Mouse (Mus musculus): ENCODE measurements at regions not wholly inside any gene's neighbourhood (a gene's known extent, or its start where the extent isn't known, plus 50 kb on each side); places are given as distances from the start of the nearest gene placed in this dataset.

DNA sequence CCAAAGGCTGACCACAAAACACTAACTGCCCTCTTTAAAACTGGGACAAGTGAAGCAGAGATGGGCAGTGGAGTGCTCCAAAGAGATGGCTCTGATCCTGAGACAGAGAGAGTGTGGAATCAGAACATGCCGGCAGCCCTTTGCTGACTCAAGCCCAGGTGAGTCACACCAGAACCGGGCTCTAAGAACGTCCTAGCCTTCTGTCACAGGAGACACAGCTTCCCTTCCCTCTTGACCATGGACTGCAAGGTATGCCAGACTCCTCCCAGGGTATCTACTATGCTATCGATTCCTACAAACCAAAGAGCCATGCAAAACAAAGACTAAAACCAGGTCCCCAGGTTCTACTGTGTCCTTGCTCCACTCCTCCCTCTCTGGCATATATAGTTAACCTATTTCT lies 98.0 kb downstream of the Dhx15 start:
- Histone ChIP-seq H3K9me3 (no peaks in the 10 kb centered on the region), H3K4me2 (no peak overlapping the region), H3K27me3 (no peaks in the 10 kb centered on the region), H3K4me1 (replicated peaks) (no peaks in the 10 kb centered on the region), H3K36me3 (no peaks in the 10 kb centered on the region), H3K9ac (no peak overlapping the region), H3K27ac (replicated peaks) (no peak overlapping the region), H3K4me3 (no peak overlapping the region)
- 92% methylated on average over 4 of the region's 4 CpGs for WGBS
- ATAC-seq (ENCODE audit: low read depth): no peak

DNA sequence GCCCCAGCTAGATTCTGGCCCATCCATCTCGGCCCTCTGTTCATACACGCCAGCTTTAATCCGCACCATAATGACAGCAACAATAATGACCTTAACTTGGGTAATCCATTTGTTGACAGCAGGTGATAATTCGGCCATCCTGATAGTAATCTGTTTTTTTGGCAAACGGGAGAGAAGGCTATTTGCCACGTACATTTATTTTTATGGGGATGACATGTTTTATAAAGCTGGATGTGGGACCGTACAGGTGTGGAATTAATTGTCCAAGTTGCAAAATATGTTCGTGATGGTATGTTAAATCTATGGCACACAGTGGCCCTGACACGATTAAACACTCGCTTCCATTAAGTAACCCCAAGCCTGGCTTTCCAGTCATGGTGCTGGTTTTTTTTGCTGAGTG lies 102.2 kb downstream of the Dhx15 start:
- H3K4me2 ChIP-seq: no peak overlapping the region
- H3K36me3 ChIP-seq: no peaks in the 10 kb centered on the region
- 75% methylated on average over 10 of the region's 10 CpGs for WGBS
- no peak for ATAC-seq (ENCODE audit: low read depth)
- H3K27me3 ChIP-seq: no peaks in the 10 kb centered on the region
- H3K9me3 ChIP-seq: no peaks in the 10 kb centered on the region
- no peaks in the 10 kb centered on the region for H3K4me1 ChIP-seq (replicated peaks)
- no peak overlapping the region for H3K27ac ChIP-seq (replicated peaks)
- H3K4me3 ChIP-seq: no peak overlapping the region
- no peak overlapping the region for H3K9ac ChIP-seq

DNA sequence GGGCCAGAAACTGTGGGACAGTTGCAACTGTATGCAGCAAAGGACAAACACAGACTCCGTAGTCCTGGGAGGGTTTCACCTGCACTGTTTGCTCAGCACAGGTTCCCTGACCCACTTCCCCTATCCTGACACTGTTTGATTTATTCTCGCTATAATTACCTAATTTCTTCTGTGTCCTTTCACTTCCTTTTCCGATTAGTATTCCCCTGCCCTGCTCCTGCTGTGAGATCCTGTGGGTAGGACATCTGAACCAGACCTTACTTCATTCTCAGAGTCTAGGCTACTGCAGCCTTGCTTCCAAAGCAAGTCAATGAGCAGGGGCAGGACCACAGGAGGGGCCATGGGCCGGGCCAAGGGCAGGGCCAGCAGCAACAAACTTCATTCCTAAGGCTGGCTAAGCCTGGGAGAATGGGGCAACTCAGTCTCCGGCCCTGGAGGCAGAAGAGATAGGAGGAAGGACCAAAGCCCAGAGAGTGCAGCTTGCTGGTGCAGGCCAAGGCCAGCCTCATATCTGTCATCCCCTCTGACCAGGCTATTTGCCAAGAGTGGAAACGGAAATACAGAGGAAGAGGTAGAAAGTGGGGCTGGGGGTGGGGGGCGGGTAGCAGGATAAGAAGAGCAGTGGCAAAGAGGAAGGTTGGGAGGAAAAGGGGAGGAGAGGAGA lies 103.4 kb downstream of the Dhx15 start:
- Histone ChIP-seq H3K36me3 (no peaks in the 10 kb centered on the region), H3K4me1 (replicated peaks) (no peaks in the 10 kb centered on the region), H3K9me3 (no peaks in the 10 kb centered on the region), H3K4me2 (no peak overlapping the region), H3K27ac (replicated peaks) (no peak overlapping the region), H3K27me3 (no peaks in the 10 kb centered on the region), H3K4me3 (no peak overlapping the region), H3K9ac (no peak overlapping the region)
- 50% methylated on average over 7 of the region's 7 CpGs for WGBS
- no peak for ATAC-seq (ENCODE audit: low read depth)

DNA sequence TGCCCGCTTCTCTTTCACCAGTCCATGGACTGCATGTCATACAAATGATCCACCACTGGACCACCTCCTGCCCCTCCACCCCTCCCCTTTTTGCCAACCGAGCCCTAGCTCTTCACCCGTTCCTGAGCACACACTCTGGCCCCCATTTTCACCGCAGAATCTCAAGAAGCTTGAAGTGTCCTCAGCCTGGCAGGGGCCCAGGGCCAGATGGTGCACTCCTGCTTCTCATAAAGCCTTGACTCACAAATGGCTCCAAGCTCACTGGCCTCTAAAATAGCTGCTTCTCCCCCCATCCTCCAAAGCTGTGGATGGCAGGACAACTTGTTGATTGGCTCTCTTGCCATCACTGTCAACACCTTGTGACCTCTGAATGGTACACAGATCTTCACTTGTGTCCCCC lies 110.0 kb downstream of the Dhx15 start:
- H3K4me3 ChIP-seq: no peak overlapping the region
- H3K9ac ChIP-seq: no peak overlapping the region
- no peak for ATAC-seq (ENCODE audit: low read depth)
- H3K27me3 ChIP-seq: no peaks in the 10 kb centered on the region
- no peak overlapping the region for H3K27ac ChIP-seq (replicated peaks)
- no peaks in the 10 kb centered on the region for H3K9me3 ChIP-seq
- H3K4me1 ChIP-seq (replicated peaks): no peaks in the 10 kb centered on the region
- H3K36me3 ChIP-seq: no peaks in the 10 kb centered on the region
- 89% methylated on average over 4 of the region's 4 CpGs for WGBS
- H3K4me2 ChIP-seq: no peak overlapping the region

DNA sequence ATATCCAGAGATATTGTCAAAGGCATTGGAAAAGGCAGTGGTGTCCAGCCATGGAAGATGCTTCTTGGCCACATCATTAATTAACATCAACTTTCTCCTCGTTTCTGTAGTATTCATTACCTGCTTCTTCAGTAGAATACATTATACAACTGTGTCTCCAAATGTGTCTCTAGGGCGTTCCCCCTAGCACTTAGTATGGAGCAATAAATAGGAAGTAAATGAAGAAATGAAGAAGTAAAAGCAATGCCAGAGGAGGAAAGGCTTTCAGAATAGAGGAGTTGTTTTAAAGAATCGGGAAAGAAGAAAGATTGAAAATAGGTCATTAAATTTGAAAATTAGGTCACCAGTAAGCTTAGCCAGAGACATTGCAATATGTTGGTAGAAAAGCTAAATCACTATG lies 112.6 kb downstream of the Dhx15 start:
- no peaks in the 10 kb centered on the region for H3K36me3 ChIP-seq
- H3K4me1 ChIP-seq (replicated peaks): no peaks in the 10 kb centered on the region
- no peaks in the 10 kb centered on the region for H3K27me3 ChIP-seq
- no peak for ATAC-seq (ENCODE audit: low read depth)
- 80% methylated on average over 3 of the region's 3 CpGs for WGBS
- no peak overlapping the region for H3K9ac ChIP-seq
- H3K4me3 ChIP-seq: no peak overlapping the region
- no peaks in the 10 kb centered on the region; the same call in 1 of the 2 replicates for H3K9me3 ChIP-seq
- no peak overlapping the region for H3K4me2 ChIP-seq
- no peak overlapping the region for H3K27ac ChIP-seq (replicated peaks)

DNA sequence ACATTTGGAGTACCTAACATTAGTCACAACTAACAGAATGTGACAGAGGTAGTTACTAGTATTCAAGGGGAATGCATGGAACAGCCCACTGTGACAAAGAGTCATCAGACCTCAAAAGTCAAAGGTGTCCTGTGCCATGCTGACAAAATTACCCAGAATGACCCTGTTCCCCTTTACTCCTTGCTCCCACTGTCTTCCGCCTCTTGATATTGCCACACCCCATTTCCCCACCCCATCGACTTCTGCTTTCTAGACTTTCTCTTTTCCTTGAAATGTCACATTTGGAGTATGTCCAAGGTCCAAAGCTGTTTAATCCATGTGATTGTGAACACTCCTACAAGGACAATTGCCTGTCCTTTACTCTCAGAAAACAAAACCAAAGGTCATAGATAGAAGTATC lies 115.2 kb downstream of the Dhx15 start:
- no peak overlapping the region for H3K4me2 ChIP-seq
- no peak overlapping the region for H3K9ac ChIP-seq
- H3K4me1 ChIP-seq (replicated peaks): no peaks in the 10 kb centered on the region
- no peaks in the 10 kb centered on the region; the same call in 1 of the 2 replicates for H3K9me3 ChIP-seq
- no peak for ATAC-seq (ENCODE audit: low read depth)
- no peak overlapping the region for H3K4me3 ChIP-seq
- H3K27me3 ChIP-seq: no peaks in the 10 kb centered on the region
- 90% methylated on average over 2 of the region's 2 CpGs for WGBS
- H3K27ac ChIP-seq (replicated peaks): no peak overlapping the region
- H3K36me3 ChIP-seq: no peaks in the 10 kb centered on the region

DNA sequence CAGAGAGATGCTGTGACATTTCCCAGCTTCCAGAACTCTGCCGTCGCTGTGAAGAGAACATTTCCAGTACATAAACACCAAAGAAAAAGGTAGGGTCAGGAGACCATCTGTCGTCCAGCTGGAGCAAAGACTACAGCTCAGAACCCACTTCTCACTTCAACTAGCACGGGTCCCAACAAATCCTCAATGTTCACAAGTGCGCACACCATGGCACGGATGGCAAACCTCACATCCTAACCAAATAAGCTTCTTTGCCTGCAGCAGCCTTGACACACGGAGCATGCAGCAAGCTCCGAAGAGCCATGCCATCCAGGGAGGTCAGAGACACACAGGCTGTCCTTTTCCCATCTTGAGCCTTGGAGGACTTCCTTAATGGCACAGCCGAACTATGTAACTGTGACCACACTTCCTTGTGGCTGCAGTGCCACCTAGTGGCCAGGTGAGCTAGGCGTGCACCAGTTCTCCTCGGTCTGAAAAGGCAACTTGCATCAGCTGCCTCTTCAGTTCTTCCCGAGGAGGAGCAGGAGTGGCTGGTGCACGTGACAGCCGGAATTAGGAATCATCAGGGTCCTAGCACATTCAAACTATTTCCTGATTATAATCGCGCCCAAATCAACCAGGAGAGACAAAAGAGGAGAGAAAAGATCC lies 125.4 kb downstream of the Dhx15 start:
- H3K9me3 ChIP-seq: no peaks in the 10 kb centered on the region
- H3K27ac ChIP-seq (replicated peaks): no peak overlapping the region
- H3K36me3 ChIP-seq: no peaks in the 10 kb centered on the region
- H3K4me1 ChIP-seq (replicated peaks): no peaks in the 10 kb centered on the region
- peak; percentile 86 for ATAC-seq (ENCODE audit: low read depth)
- H3K9ac ChIP-seq: no peak overlapping the region
- no peaks in the 10 kb centered on the region for H3K27me3 ChIP-seq
- H3K4me3 ChIP-seq: no peak overlapping the region
- 39% methylated on average over 16 of the region's 16 CpGs for WGBS
- no peak overlapping the region for H3K4me2 ChIP-seq

DNA sequence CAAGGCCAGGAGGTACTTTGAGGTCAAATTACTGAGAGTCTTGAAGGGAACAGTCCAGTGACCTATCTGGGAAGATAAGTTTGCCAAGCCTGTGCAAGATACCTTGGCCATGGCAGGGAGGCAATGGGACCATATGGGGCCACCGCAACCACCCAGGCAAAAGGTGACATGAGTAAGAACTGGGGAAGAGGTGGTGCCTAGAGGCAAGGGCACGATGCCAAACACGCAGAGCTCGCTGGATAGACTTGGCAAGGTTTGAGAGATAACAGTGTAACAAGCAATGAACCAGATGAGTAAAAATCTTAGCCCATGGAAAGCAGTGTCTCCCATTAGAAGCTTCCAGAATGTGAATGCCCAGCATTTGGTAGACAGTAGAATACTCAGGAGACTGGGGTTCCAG lies 128.1 kb downstream of the Dhx15 start:
- no peak overlapping the region for H3K27ac ChIP-seq (replicated peaks)
- no peaks in the 10 kb centered on the region for H3K27me3 ChIP-seq
- H3K4me3 ChIP-seq: no peak overlapping the region
- H3K4me2 ChIP-seq: no peak overlapping the region
- no peak for ATAC-seq (ENCODE audit: low read depth)
- 93% methylated on average over 4 of the region's 4 CpGs for whole genome bisulfite sequencing
- no peaks in the 10 kb centered on the region for H3K4me1 ChIP-seq (replicated peaks)
- H3K36me3 ChIP-seq: no peaks in the 10 kb centered on the region
- no peak overlapping the region for H3K9ac ChIP-seq
- no peaks in the 10 kb centered on the region for H3K9me3 ChIP-seq

DNA sequence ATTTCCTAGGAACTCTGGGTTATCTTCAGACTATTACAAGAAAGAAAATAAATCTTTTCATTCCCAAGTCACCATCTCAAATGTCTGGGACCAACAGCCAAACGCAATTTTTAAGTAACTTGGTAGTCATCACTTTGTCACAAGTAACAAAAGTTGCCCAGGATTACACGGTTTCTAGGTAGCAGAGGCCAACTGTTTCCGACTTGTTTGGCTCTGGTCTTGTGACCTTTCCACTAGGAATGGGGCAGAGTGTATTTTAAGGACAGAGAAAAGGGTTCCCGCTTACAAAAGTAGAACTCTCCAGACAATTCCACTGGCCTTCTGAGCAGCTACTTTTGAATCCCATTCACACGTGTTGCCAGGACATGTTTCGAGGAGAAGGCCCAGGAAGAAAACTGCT lies 129.1 kb downstream of the Dhx15 start:
- 87% methylated on average over 6 of the region's 6 CpGs for WGBS
- no peaks in the 10 kb centered on the region for H3K4me1 ChIP-seq (replicated peaks)

DNA sequence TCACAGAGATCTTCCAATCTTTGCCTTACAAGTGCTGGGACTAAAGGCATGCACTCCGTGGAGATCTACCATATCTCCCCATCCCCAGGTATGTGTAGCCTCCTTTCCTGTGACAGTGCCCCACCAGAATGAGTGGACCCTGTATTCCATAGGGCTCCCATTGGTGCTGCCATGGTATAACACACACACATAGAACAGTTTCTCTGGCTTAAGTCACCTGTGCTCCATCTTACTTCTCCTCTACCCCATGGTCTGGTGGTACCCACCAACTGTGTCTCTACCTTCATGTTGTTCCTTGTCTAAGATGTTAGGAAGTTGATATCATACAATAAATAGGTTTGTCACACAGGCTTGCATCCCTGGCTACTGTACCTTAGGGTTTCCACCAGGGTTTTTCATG lies 133.1 kb downstream of the Dhx15 start:
- H3K27ac ChIP-seq (replicated peaks): no peak overlapping the region
- H3K36me3 ChIP-seq: no peaks in the 10 kb centered on the region
- 86% methylated on average over 1 of the region's 1 CpGs for WGBS
- no peaks in the 10 kb centered on the region for H3K27me3 ChIP-seq
- H3K4me2 ChIP-seq: no peak overlapping the region
- no peaks in the 10 kb centered on the region for H3K4me1 ChIP-seq (replicated peaks)
- no peak for ATAC-seq (ENCODE audit: low read depth)
- H3K9me3 ChIP-seq: no peaks in the 10 kb centered on the region
- H3K4me3 ChIP-seq: no peak overlapping the region
- H3K9ac ChIP-seq: no peak overlapping the region

More for the DNA sequence above, 129.1 kb downstream of the Dhx15 start:
- Histone ChIP-seq H3K27me3 (no peaks in the 10 kb centered on the region), H3K9ac (no peak overlapping the region), H3K4me3 (no peak overlapping the region), H3K36me3 (no peaks in the 10 kb centered on the region), H3K27ac (replicated peaks) (no peak overlapping the region), H3K9me3 (no peaks in the 10 kb centered on the region), H3K4me2 (no peak overlapping the region)
- ATAC-seq (ENCODE audit: low read depth): no peak

DNA sequence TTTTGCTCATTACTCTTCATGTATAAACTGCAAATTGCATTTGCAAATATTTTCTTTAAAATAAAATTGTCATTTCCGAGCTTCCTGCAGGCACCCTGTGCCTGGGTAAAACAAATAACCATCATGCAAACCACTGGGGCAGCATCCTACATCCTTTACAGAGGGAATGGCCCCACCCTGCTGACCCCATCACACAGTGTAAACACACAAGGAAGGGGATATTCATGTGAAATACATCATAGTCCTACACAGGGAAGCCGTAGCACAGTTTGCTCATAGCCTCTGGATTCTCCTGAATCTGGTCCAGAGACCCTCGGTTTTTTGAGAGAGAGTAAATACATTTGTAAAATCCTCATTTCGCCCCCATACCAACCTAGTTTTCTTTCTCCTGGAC lies 138.2 kb downstream of the Dhx15 start:
- Histone ChIP-seq H3K9me3 (no peaks in the 10 kb centered on the region), H3K9ac (no peak overlapping the region), H3K27me3 (no peaks in the 10 kb centered on the region), H3K4me2 (0 out of 2 replicates have a peak overlapping the region, but pooled peaks have one; percentile 4), H3K4me3 (no peak overlapping the region), H3K36me3 (no peaks in the 10 kb centered on the region), H3K4me1 (replicated peaks) (peaks cover 9% of the 10 kb centered on the region), H3K27ac (replicated peaks) (0 out of 2 replicates have a peak overlapping the region, but pooled peaks have one; percentile 23)
- WGBS: 69% methylated on average over 4 of the region's 4 CpGs
- ATAC-seq (ENCODE audit: low read depth): peak; percentile 59; the same call in 1 of the 2 replicates

DNA sequence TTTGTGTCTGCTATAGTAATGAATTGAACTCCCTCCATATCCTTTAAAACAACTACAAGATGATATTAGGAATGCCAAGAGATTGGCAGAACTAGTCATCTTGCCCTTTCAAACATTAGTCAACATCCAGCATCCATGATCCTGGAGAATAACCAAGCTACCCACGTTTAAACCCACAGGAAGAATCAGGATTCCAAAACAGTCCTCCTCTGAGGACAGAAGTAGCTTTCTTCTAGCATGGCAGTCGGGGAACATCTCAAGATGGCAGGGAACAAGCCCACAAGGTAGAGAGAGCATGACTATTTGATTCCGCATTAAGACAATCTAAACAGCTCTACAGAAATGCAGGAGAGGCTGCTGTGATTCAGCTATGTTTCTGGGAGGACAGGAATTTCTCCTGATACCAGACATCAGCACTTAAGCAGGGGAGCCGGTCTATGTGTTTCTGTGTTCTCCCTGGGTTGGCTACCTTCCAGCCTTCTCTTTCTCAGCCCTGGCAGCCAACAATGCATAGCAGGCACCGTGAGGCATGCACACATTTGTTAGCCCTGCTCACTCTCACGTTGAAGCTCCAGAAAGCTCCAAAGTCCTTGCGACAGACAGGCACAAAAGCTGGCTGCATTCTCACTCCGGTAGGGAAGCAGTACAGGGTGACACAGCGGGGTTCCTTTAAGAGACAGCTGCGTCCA lies 138.8 kb downstream of the Dhx15 start:
- no peaks in the 10 kb centered on the region for H3K36me3 ChIP-seq
- H3K9me3 ChIP-seq: no peaks in the 10 kb centered on the region
- H3K4me1 ChIP-seq (replicated peaks): peaks cover 9% of the 10 kb centered on the region
- H3K4me3 ChIP-seq: no peak overlapping the region
- no peak overlapping the region for H3K9ac ChIP-seq
- H3K27ac ChIP-seq (replicated peaks): 0 out of 2 replicates have a peak overlapping the region, but pooled peaks have one; percentile 23
- 49% methylated on average over 10 of the region's 10 CpGs for WGBS
- H3K4me2 ChIP-seq: 0 out of 2 replicates have a peak overlapping the region, but pooled peaks have one; percentile 4
- ATAC-seq (ENCODE audit: low read depth): peak; percentile 63; the same call in 1 of the 2 replicates
- H3K27me3 ChIP-seq: no peaks in the 10 kb centered on the region

Data from neural tube, embryonic 13.5 days (tissue).